Mouse (Mus musculus): ENCODE results near the gene Ciao2a.

The Ciao2a gene

DNA sequence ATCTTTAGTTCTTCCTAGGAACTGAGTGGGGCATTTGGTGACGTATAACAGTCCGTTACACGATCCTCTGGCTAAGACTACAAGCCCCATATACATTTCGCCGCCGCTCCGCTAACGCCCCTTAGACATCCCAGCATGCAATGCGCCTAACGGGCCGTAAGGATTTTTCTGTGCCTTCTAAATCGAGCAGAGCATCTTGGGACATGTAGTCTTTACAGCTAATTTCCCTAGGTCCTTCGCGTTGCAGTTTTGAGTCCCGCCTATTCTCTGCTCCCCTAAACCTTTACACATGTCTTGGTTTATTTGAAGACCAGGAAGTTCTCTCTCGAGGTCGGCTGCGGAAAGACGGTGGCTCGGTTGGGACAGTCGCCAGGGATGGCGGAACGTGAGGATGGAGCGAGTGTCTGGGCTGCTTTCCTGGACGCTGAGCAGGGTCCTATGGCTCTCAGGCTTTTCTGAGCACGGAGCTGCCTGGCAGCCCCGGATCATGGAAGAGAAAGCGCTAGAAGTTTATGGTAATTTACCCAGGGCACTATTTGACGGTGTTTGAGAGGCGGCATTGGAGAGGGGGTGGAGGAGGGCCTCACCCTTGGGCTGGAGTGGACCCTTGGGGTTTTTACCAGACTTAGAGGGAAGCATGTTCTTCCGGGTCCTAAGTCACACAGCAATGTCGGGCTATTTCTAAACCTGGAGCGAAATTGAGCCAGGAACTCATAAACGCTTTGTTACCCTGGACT is at the start of gene Ciao2a, which contains the start of gene Snx1:
Gene Ciao2a (plus strand): TSS at position 156 of the 737 bp plus-strand sequence.
Gene Snx1 (minus strand): TSS at position 132 of the 737 bp plus-strand sequence.
- DNase-seq (ENCODE audit: low read depth, low spot score) = peak; percentile 98

DNA sequence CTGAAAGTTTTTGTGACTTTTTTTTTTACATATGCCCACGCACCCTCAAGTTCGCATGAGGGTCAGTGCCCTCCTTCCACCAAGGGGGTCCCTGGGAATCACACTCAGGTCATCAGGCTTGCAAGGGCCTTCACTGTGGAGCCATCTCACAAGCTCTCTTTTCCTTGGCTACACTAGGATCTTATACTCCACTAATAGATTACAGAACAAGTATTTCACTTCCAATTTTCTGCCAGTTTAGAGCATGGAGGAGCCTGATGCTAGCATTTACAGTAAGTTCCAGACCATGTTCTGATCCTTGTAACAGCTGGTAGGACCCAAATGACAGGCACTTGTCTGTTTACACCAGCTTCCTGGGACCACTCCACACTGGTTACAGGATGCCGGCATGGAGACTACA is 48.3 kb upstream of the Ciao2a start:
- DNase-seq (ENCODE audit: low read depth, low spot score) = no peak

DNA sequence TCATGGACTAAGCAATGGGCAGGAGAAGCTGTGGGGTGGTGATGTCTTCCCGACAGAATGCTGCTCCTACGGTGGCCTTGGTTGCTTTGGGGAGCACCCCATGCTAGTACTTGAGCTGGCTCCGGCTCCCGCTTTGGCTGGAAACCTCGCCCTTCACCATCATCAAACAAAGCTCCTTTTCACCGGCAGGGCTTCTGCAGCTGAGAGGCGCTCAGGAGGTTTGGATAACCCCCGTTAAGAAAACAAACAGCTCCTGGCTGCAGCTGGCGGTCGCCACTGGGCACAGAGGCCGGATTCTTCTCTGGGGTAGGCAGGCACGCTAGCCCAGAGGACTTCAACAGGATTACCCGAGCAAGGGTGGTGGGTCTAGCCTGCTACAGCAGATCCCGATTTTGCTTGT is 47.9 kb upstream of the Ciao2a start:
- DNase-seq (ENCODE audit: low read depth, low spot score) = no peak

DNA sequence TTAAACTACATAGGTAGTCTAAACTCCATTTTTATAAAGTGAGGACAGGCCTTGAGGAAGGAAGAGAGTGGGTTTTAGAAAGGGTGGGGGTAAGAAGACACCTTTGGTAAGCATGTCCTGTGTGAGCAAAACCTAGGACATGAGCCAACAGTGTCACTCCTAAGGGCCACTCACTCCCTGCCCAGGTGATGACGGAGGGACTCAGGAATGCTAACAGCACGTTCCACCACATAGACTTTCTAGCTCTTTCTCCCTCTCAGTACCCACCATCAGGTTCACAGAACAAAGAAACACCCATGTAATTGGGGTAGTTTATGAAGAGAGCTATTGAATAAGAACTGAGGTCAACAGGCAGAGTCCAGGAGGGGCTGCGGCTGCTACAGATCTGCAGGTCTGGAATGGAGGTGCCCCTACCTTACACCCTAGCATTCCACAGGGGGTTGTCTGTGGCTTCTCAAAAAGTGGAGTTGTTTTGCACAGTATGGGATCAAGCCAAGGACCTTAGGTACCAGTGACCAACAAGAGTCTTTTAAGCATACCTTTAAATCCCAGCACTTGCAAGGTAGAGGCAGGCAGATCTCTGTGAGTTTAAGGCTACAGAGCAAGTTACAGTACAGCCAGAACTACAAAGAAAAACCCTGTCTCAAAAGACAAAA is 45.5 kb upstream of the Ciao2a start:
- DNase-seq (ENCODE audit: low read depth, low spot score) = no peak

DNA sequence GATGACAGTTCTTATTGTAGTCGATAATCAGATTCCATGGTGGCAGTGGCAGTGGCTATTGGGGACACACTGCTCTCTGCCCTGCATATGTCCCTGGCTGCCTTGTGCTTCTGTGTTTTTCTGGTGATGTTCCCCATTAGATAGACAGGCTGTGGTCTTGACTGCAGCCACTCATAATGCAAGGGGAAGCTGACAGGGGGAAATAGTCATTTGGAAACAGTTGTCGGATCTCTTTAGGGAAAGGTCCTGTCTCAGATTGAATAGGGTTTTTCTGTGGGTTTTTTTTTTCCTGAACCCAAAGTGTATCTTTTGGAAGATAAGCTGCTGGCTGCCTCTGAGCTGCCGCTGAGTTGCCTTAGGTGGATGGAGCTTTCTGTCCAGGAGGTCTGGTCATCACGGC is 44.4 kb upstream of the Ciao2a start:
- peak; percentile 88 for DNase-seq (ENCODE audit: low read depth, low spot score)

DNA sequence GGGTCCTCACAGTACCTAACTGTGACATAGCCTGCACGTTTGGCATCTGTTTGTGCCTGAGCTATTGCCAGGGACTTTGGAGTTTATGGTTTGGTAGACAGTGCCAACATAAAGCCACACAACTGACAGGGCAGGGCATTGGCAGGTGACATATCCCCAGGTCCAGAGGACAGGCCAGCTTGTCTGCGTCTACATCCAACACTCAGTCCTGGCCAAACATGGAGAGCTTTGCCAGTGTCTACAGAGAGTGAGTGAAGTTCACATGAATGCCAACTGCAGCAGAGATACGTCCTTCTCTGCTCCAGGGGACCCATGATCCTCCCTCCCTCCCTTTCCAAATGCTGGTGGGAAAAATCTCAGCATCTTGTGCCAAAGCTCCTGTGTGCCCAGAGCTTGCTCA is 42.2 kb upstream of the Ciao2a start:
- no peak for DNase-seq (ENCODE audit: low read depth, low spot score)

DNA sequence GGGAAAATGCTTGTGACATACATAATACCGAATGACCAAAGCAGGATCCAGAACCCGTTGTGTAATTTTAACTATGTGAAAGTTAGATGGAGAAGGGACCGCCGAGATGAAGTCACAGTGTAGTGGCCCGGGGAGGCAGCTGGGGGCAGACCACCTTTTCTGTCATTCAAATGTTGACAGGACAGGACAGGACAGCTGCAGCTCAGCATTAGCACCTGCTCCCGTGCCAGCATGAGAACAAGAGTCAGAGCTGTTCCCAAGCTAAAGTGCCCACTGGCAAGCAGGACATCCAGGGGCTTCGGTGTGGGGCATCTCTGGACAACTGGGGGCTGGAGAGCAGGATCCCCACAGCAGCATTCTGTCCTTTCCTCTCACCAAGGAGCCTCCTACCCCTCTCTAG is 39.3 kb upstream of the Ciao2a start:
- no peak for DNase-seq (ENCODE audit: low read depth, low spot score)

DNA sequence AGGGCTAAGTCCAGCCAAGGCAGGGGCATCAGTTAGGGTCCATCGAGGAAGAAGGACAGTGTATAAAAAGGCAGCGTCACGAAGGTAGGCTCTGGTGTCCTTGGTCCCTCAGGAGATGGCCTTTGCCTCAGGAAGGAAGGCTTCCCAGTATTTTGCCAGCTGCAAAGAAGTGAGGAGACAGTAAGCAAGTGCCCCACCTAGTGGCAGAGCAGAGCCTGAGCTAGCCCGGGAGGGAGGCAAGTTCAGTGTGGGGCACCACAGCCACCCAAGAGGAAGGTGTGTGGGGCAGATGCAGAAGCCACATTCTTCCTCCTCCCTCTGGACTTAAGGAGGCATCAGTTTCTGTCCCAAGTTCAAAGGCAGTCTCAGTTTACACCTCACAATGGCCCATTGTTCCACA is 38.0 kb upstream of the Ciao2a start:
- peak; percentile 51 for DNase-seq (ENCODE audit: low read depth, low spot score)

DNA sequence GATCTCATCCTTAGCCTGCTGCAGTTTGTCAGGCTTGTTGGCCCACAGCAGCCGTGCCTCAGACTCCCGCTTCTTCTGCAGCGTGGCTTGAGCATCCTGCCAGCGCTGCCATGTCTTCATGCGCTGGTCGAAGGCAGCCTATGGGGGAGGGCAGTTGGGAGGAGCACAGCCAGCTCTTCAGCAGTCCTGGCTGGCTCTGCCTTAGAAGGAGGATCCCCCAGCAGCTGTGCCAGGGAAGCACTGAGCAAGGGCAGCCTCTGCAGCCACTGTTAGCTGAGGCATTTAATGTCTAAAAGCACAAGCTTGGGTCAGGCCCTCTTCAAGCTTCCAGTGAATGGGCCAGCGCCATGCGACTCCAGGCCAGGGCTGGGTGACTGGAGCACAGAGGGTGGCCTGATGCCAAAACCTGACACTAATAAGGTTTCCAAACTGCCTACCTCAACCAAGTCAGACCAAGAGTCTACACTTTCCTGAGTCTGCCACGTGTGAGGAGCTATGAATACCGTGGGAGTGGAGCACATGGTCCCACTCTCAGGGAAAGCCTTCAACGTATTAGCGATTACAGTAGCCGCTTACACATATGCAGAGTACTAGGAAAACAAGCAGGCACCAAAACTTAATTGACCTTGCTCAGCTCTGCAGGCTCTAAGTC is 35.7 kb upstream of the Ciao2a start:
- no peak for DNase-seq (ENCODE audit: low read depth, low spot score)

DNA sequence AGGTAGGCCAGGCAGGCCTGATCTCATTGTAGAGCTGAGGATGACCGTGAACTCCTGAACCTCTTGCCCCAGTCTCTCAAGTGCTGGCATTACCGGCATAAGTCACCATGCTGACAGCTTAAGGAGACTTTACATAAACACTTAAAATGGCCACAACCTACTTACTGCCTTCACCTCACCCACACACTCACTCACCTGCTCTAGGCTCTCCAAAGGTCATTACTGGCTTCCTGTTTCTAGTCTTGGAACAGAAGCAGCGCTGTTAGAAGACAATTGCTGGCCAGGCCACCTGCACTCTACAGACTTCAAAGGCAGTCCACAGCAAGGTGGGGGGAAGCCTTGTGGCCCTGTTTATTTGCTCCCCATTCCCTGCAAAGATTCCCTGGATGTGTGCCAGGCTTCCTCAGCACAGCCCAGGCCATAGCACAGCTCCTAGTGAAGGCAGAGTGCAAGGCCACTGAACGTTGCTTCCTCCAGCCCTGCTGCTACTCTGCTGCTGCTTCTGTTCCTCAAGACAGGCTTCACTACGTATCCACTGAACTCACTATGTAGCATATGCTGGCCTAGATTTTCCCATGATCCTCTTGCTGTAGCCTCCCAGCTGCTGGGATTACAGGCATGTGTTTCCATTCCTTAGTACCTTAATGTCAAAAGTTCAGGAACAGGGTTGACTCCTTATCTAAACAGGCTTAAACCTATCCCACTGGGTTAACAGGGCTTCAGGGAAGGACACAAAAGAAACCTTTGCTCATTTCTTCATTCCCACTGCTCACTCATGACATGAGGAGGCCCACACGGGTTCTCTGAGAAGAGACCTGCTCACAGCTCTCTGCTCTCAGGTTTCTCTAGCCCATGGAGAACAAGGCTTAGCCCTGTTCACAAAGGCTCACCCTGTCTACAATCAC is 34.8 kb upstream of the Ciao2a start:
- no peak for DNase-seq (ENCODE audit: low read depth, low spot score)

DNA sequence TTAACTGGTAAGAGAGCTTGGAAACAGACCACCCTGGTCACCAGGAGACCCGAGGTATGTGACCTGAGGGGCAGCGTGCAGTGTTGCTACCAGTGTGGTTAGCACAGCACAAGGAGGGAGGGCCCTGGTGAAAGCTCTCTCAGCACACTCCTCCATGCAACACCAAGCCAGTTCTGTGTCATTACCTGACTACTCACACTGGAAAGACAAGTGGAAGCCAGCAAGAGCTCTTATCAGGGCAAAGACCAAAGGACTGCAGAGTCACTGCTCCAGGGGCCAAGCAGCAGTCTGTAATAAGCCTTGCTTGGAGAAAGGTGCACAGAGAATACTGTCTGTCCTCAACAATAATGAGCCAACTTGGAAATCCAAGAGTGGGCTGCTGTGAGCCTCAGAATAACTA is 33.7 kb upstream of the Ciao2a start:
- no peak for DNase-seq (ENCODE audit: low read depth, low spot score)

DNA sequence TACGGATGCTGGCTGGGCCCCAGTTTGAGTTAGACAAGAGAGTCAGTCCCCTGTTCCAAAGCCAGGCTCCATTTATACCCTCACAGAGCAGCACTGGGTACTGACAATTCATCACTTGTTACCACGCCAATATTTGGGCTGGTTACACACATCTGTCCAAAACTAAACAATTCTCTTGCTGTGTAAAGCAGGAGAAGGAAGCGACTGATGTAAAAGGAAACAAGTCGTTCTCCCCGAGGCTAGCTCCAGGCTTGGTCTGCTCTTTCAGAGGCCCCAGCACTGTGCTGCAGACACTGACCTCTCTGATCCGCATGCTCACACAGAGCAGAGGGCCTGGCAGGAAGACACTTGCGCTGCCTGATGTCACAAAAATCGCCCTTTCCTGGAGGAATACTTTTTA is 24.8 kb upstream of the Ciao2a start:
- DNase-seq (ENCODE audit: low read depth, low spot score) = no peak

DNA sequence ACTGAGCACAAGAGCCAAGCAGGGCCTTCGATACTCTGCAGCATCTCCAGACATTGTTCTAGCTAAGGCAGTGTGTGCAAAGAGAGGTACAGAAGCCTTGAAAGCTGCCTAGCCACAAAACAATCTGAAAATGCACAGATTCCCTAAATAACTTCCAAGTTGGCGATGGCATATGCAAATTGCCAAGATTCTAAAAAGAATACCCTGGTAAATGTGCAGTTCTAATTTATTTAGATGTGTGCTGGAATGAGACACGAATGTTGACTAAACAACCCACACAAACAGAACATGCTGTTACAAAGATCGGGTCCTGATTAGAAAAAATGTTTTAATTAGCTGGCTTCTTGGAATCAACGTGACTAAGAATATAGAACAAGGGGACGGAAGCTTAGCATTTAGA is 23.7 kb upstream of the Ciao2a start:
- no peak for DNase-seq (ENCODE audit: low read depth, low spot score)

DNA sequence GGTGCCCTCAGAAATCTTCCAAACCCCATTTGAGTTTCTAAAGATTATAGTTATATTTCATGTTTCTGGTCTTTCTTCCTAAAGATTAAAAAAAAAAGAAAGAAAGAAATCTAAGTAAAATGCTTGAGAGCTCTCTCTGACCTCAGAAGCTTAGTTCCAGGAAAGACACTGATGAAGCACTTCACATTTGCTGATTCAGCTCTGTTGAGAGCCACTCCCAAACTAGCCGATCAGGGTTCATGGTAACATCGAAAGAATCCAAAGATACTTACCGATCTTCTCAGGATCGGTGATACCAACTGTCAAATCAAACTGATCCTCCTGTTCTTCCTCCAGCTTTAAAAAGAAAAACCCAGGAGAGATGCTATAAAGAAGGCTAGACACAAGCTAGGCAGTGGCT is 21.8 kb upstream of the Ciao2a start:
- DNase-seq (ENCODE audit: low read depth, low spot score) = no peak

DNA sequence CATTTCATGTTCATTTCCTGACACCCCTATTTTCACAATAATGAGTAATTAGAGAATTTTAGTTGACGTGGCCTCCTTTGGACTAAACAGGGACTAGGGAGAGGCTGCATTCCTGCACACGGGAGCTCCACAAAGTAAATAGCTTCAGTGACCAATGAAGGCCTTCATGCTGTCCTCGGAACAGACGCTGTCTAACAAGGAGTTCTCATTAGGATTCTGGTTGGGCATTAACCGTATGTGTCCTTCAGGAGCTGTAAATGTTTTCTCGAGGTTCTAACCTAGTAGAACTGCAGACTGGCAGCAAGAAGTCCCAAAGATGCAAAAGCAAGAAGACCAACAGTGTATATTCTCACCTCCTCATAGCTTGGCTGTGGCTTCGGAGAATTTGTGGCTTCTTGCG is 21.2 kb upstream of the Ciao2a start:
- DNase-seq (ENCODE audit: low read depth, low spot score) = no peak

DNA sequence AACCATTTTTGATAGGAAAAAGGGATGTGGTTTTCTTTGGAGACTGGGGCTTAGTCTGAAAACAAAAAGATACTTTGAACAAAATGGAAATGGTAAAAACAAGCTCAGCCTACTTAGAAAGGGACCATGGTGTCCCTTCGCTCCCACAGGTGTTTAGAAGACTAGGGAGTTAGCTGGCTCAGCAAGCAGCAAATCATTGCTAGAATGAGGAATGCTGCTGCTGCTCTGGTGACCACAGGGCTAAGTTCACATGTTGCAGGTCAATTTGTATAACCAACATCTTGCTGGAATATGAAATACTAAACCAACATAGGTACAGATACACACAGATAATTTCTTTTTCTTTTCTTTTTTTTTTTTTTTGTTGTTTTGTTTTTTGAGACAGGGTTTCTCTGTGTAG is 16.8 kb upstream of the Ciao2a start:
- no peak for DNase-seq (ENCODE audit: low read depth, low spot score)

DNA sequence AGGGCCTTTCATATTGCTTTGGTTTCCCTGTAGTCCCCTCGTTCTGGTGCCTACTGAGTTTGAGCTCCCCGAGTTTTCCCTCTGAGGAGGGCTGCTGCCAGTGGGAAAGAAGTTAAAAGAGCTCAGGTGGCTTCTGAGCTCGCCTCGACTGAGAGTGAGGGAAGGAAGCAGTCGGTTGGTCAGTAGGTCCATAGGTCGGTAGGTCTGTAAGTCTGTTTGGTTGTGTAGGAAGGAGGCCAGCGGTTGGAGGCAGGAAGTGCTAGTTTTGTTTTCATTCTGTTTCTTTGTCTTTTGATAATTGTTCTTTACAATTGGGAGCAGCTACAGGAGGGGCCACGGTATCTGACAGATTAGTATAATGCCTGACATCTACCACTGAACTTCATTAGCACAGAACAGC is 16.3 kb upstream of the Ciao2a start:
- DNase-seq (ENCODE audit: low read depth, low spot score) = no peak

DNA sequence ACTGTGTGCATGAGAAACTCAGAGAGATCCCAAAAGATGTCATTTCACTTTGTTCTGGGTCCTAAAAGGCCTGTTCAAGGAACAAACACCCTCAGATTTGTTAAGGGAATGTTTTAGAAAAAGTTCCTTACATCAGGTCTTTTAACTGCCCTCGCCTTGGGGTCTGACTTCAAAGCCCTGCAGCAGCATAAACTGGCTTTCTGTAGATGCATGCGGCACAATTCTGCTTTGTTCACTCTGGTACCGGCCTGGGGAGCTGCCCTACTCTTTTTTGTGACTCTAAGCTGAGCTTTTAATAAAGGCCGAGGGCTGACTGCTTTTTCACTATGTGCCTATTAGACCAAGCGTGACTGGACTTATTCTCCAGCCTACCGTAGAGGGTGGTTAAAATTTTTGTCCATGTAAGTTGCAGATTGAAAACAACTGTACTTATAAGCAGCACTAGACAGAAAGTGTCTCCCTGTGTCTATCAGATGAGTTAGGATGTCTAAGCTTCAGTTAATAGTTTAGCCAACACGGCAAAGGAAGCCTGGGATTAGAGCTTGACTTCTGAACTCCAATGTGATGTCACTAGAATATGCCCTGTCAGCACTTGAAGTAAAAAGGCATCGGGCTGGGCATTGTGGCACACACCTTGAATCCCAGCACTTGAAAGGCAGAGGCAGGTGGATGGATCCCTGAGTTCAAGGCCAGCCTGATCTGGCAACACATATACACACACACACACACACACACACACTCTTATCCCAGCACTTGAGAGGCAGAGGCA is 15.6 kb upstream of the Ciao2a start:
- no peak for DNase-seq (ENCODE audit: low read depth, low spot score)

DNA sequence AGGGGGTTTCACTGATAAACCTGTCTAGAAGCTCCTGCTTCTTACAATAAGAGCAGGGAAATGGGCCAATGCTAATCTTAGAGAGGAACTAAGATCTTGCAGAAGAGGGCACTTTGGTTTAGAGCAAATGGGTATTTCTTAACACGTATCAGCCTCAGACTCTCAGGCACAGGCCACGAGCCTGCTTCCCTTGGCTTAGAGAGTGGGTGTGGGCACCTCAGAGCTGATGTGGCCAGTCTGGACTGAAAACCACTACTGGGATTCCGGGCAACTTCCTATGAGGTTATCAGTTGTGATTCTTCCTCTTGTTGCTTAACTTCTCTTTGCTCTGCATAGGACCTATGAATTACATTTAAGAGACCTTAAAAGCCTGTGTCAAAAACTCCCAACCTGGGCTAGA is 12.1 kb upstream of the Ciao2a start:
- DNase-seq (ENCODE audit: low read depth, low spot score) = no peak

DNA sequence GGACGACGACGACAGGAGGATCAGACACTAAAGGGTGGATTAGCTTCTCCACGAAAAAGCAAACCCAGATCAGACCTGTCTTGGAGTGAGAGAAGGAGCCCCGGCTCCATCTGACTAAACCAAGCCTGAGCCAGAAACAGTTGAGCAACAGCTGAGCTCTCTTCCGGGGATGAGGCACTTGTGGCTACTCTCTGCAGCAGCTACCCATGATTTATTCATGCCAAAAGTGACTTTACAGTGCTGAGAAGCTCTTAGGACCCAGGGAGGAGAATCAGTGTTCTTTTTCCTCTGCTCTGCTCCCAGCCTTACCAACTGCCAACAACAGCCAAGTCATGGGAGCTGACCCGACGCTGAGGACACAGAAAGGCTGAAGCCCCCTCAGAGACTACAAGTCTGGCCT is 9.5 kb upstream of the Ciao2a start:
- DNase-seq (ENCODE audit: low read depth, low spot score) = no peak

DNA sequence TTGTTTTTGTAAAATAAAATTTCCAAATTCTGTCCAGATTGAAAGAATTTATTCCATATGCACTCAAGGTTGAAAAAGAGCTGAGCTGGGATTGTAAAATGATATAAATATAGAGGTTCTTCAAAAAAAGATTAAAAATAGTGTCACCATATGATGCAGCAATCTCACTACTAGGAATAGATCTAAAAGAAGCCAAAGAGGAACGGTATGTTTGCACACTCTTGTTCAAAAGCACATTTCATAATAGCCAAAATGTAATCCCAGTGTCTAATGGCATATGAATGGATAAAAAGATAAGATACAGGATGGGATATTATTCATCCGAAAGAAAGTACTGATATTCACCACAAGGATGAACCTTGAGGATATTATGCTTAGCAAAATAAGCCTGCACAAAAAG is 6.9 kb upstream of the Ciao2a start:
- DNase-seq (ENCODE audit: low read depth, low spot score) = no peak

Measured in A20 (cell line).